Mouse (Mus musculus): ENCODE measurements around the gene Vmn2r105.

Gene Vmn2r105

GRCm38 (mm10) chr17:20234952-20235351, at the start of gene Vmn2r105:
Vmn2r105 (minus strand) TSS chr17:20235052.
- DNase-seq (ENCODE audit: extremely low spot score, low read depth, low spot score) = no peak

- DNase-seq (ENCODE audit: extremely low spot score, low read depth, low spot score) = no peak
These were observed 20.7 kb upstream of the Vmn2r105 start for GRCm38 (mm10) chr17:20255522-20255921.

- DNase-seq (ENCODE audit: extremely low spot score, low read depth, low spot score) = no peak
These were observed 51.9 kb downstream of the Vmn2r105 start, which contains the start of gene Fpr-rs6 for GRCm38 (mm10) chr17:20182997-20183396. Fpr-rs6 (minus strand) TSS chr17:20183097.
